Mouse (Mus musculus) lung, postnatal 0 days (tissue): ENCODE measurements around the gene Olfr827. TPM values are rescaled to one million over a fixed set of nuclear protein-coding genes. Genes with fewer than 3 reads are reported as not detected.

Source experiments
- ATAC-seq: fragments of 200-750 bp; cut with Nextera tagmentation; 2 replicates; pipeline ENCODE4 v1.8.0; 2017; ENCODE audit warnings: moderate library complexity
- DNase-seq: peaks from one replicate; pipeline ENCODE4 v3.0.0-alpha.2; 2016; ENCODE audit warnings: low spot score
- H3K27ac ChIP-seq: fragments of 300-500 bp; sonication (generic); 2 replicates; pipeline ENCODE4 v1.5.1; 2014; ENCODE audit warnings: antibody characterized with exemption, mild to moderate bottlenecking, low read length, mixed read lengths
- H3K27me3 ChIP-seq: fragments of 300-500 bp; sonication (generic); replicated peaks from 2 replicates; pipeline ENCODE4 v1.6.1; 2014; ENCODE audit warnings: low read length, mixed read lengths; ENCODE audit not compliant: insufficient read depth
- H3K36me3 ChIP-seq: fragments of 300-500 bp; sonication (generic); 2 replicates; pipeline ENCODE4 v1.6.1; 2014; ENCODE audit warnings: low read length, mixed read lengths; ENCODE audit not compliant: insufficient read depth
- H3K4me1 ChIP-seq: fragments of 300-500 bp; sonication (generic); 2 replicates; pipeline ENCODE4 v1.6.1; 2014; ENCODE audit warnings: antibody characterized with exemption, low read depth, low read length, mixed read lengths; ENCODE audit not compliant: insufficient read depth
- H3K4me2 ChIP-seq: fragments of 300-500 bp; sonication (generic); replicated peaks from 2 replicates; pipeline ENCODE4 v1.6.1; 2014; ENCODE audit warnings: low read depth, mild to moderate bottlenecking, low read length, moderate library complexity, mixed read lengths
- H3K4me3 ChIP-seq: fragments of 300-500 bp; sonication (generic); 2 replicates; pipeline ENCODE4 v1.5.1; 2014; ENCODE audit warnings: low read depth, low read length
- H3K9ac ChIP-seq: fragments of 300-500 bp; sonication (generic); replicated peaks from 2 replicates; pipeline ENCODE4 v1.6.1; 2014; ENCODE audit warnings: low read depth, mild to moderate bottlenecking
- H3K9me3 ChIP-seq: fragments of 300-500 bp; sonication (generic); 2 replicates; pipeline ENCODE4 v1.6.1; 2016; ENCODE audit warnings: low read length, mixed read lengths
- CTCF ChIP-seq: IDR thresholded peaks from 2 replicates; pipeline ENCODE4 v1.5.1; 2016; ENCODE audit warnings: antibody characterized with exemption, mild to moderate bottlenecking
- EP300 ChIP-seq: IDR thresholded peaks from 2 replicates; pipeline ENCODE4 v1.6.1; 2016; ENCODE audit warnings: antibody characterized with exemption, mild to moderate bottlenecking, control low read depth
- WGBS: fragments of 180-500 bp; shearing (Covaris S2); extraction: QIAGEN DNeasy Blood & Tissue Kit; methylation state at CpG from one replicate; pipeline ENCODE4 v1.1.7; 2014; 5-methylcytosine and 5-hydroxymethylcytosine counted together
- polyA plus RNA-seq: library from polyadenylated mRNA; unstranded; fragments of >200 nt; fragmentation: Nextera tagmentation; extraction: Ambion mirVana; gene quantifications from 2 replicates; pipeline ENCODE4 v1.2.1, GENCODE M21; 2015

Olfr827 gene
- not detected in 2 replicates for polyA plus RNA-seq

DNA sequence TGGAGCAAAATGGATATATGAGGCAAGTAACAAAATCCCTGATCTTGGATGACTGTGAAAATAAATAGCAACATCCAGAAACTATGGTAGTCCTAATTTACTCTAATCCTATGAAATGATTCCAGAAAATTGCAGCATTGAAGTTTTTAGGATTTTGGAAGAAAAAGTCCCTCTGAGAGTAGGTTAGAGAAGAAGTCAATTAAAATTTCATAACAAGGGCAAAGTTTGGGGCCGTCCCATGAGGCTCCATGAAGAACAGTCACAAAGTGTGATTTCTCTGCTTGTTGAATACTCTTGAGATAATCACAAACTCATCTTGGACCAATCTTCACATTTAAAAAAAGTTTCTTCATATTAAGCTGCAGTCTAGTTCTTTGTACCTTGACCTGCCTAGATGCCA lies at the start of gene Olfr827:
TSS of gene Olfr827 (minus strand) at position 101 of the 400 bp plus-strand sequence.
- Histone ChIP-seq H3K27me3 (no peaks in the 10 kb centered on the region), H3K9me3 (no peaks in the 10 kb centered on the region), H3K4me2 (no peak within 1 kb of the TSS), H3K9ac (no peak within 1 kb of the TSS), H3K4me1 (no peaks in the 10 kb centered on the region), H3K27ac (no peak within 1 kb of the TSS), H3K36me3 (no peaks in the 10 kb centered on the region), H3K4me3 (no peak within 1 kb of the TSS)
- ATAC-seq, result no peak
- DNase-seq, result no peak
- TF ChIP-seq EP300 (no peak), CTCF (no peak)
- WGBS, result 88% methylated on average over 1 of the region's 1 CpGs

GRCm38 (mm10) chr10:130263203-130263602 lies 49.0 kb upstream of the Olfr827 start:
- Histone ChIP-seq H3K4me3 (no peak overlapping the region), H3K4me2 (no peak overlapping the region), H3K27ac (no peak overlapping the region), H3K4me1 (no peaks in the 10 kb centered on the region), H3K27me3 (no peaks in the 10 kb centered on the region), H3K36me3 (no peaks in the 10 kb centered on the region), H3K9ac (no peak overlapping the region), H3K9me3 (no peaks in the 10 kb centered on the region)
- 51% methylated on average over 4 of the region's 4 CpGs for WGBS
- DNase-seq, result no peak
- ATAC-seq, result no peak
- TF ChIP-seq EP300 (no peak), CTCF (no peak)

- H3K4me2 ChIP-seq, result no peak overlapping the region
- H3K27ac ChIP-seq, result no peak overlapping the region
- no peaks in the 10 kb centered on the region for H3K27me3 ChIP-seq
- no peak overlapping the region for H3K4me3 ChIP-seq
- no peak overlapping the region for H3K9ac ChIP-seq
- 59% methylated on average over 1 of the region's 1 CpGs for WGBS
- TF ChIP-seq CTCF (no peak), EP300 (no peak)
- H3K36me3 ChIP-seq, result no peaks in the 10 kb centered on the region
- H3K9me3 ChIP-seq, result no peaks in the 10 kb centered on the region
- H3K4me1 ChIP-seq, result no peaks in the 10 kb centered on the region
- ATAC-seq (no peak), DNase-seq (no peak)
These were observed 45.3 kb upstream of the Olfr827 start for GRCm38 (mm10) chr10:130259483-130259882.

DNA sequence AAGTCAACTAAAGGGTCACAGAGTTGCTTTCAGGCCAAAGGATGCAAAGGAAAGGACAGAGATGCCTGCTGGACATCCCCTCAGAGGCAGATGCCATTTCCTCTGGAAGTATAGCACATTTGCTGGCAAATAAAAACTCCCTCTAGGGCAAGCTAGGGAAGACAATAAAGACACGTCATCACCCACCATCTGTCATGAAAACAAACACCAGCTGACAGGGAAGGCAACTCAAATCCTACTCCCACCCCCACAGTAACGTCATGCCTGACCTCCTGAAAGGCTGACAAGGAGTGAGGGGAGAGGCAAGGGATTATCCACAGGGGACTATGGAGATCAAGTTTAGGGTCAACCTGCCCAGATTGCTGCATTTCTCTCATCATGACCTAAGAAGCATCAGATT lies 30.1 kb upstream of the Olfr827 start:
- Histone ChIP-seq H3K4me1 (no peaks in the 10 kb centered on the region), H3K27me3 (no peaks in the 10 kb centered on the region), H3K4me2 (no peak overlapping the region), H3K36me3 (no peaks in the 10 kb centered on the region), H3K4me3 (no peak overlapping the region), H3K9ac (no peak overlapping the region), H3K9me3 (no peaks in the 10 kb centered on the region), H3K27ac (no peak overlapping the region)
- WGBS, result 4% methylated on average over 2 of the region's 2 CpGs
- TF ChIP-seq EP300 (no peak), CTCF (no peak)
- DNase-seq, result no peak
- ATAC-seq, result no peak

- 58% methylated on average over 2 of the region's 2 CpGs for WGBS
- H3K27ac ChIP-seq, result no peak overlapping the region
- H3K4me3 ChIP-seq, result no peak overlapping the region
- H3K9me3 ChIP-seq, result no peaks in the 10 kb centered on the region
- no peaks in the 10 kb centered on the region for H3K27me3 ChIP-seq
- H3K9ac ChIP-seq, result no peak overlapping the region
- no peaks in the 10 kb centered on the region for H3K4me1 ChIP-seq
- ATAC-seq, result no peak
- no peak for DNase-seq
- TF ChIP-seq CTCF, result no peak
- no peak for TF ChIP-seq EP300
- H3K36me3 ChIP-seq, result no peaks in the 10 kb centered on the region
- no peak overlapping the region for H3K4me2 ChIP-seq
These were observed 24.4 kb upstream of the Olfr827 start for GRCm38 (mm10) chr10:130238318-130239209.

DNA sequence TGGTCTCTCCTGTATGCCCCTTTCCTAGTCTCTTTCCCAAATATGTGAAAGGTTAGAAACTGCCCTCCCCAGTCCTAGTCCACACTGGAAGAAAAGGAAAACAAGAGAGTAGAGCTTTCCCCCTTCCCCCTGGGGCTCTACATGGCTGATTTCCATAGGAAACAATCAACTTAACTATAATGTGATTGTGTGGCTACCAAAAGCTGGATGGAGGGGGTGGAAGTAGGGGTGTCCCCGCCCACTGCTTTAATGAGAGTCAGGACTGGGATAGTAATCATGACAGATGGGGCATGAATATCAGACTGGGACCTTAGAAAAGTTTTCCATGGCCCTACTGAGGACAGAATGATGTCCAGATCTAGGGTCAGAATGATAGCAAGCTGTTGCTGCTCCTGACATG lies 20.4 kb upstream of the Olfr827 start:
- Histone ChIP-seq H3K4me2 (no peak overlapping the region), H3K9ac (no peak overlapping the region), H3K36me3 (no peaks in the 10 kb centered on the region), H3K4me1 (no peaks in the 10 kb centered on the region), H3K27ac (no peak overlapping the region), H3K27me3 (no peaks in the 10 kb centered on the region), H3K4me3 (no peak overlapping the region), H3K9me3 (no peaks in the 10 kb centered on the region)
- DNase-seq (no peak), ATAC-seq (no peak)
- TF ChIP-seq EP300 (no peak), CTCF (no peak)
- WGBS, result 29% methylated on average over 1 of the region's 1 CpGs
